Mouse (Mus musculus) hematopoietic stem cell, adult 5-6 weeks (primary cell): ENCODE measurements around the gene Cd70. TPM values are rescaled to one million over a fixed set of nuclear protein-coding genes. Genes with fewer than 3 reads are reported as not detected.

ENCODE experiments used
- ATAC-seq, 2 experiments: fragments of 125-278 bp in 1 of 2; replicated peaks in 1 of 2; 2 replicates each; pipeline ENCODE4 v1.8.0; 2016 to 2017; ENCODE audit warnings: inconsistent platforms in 2 of 2, mild to moderate bottlenecking in 2 of 2, moderate number of reproducible peaks in 2 of 2, low read depth in 1 of 2, moderate TSS enrichment in 1 of 2; ENCODE audit not compliant: low FRiP score in 2 of 2, poor library complexity in 2 of 2, severe bottlenecking in 2 of 2, insufficient read depth in 1 of 2, low TSS enrichment in 1 of 2
- total RNA-seq: library from RNA; stranded (forward); fragments of 172-1452, 232-1000 nt; gene quantifications from 2 replicates; pipeline ENCODE4 v1.2.3, GENCODE M21; 2017

Gene Cd70
- 0.75 TPM in 1 of 2 replicates, not detected in the other for total RNA-seq

DNA sequence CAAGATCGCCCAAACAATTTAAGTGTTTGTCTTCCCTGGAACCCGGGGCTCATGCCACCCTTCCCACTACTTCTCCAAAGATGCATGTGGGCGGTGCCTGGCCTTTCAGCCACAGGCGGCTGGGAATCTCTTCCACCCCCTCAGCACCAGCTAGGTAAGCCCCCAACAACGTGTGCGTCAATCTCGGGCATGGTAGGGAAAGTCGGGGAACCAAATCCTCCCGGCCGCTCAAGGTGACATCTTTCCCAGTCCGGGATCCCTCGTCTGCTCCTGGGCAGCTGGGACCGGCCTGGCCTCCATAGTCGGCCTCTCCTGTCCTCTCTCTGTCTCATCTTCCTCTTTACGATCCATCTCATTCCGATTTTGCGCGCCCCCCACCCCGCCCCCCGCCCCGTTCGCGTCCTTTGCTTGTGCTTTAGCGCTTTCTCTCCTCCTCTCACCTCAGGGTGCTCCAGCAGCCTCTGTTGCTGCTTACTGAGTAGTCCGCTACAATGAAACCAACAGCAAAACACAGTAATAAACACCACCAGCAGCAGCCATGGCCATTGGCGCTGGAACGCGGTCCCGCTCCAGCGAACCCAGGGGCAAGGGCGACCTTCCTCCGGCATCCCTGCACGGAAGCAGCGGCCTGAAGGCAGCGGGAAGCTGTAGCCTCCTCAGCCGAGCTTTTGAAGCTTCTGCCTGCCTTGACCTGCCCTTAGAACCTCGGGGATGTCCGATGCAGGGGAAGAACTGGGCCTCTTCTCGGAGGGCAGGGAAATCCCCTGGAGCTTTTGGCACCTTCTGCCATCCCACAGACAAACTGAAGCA is at the start of gene Cd70:
Gene Cd70 (minus strand): TSS at position 784 of the 810 bp plus-strand sequence.
- peak; percentile 46 to 55; a peak in 3 of 4 replicates for ATAC-seq

DNA sequence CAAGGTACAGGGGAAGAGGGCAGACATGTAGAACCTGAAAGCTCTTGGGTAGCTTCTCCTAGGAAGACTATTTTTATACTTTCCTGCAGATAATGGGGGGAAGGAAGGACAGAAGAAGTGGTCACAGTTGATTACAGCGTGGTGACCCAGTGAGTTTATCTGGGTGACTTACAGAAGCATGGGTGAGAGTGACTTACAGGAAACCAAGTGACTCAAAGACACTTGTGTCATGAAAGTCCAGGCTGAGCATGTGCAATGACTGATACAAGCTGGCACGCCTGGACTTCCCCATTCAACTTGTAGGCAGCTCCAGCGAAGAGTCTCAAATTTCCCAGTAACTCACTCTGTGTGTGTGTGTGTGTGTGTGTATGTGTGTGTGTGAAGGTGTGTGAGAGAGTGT is 48.7 kb upstream of the Cd70 start:
- ATAC-seq: no peak

DNA sequence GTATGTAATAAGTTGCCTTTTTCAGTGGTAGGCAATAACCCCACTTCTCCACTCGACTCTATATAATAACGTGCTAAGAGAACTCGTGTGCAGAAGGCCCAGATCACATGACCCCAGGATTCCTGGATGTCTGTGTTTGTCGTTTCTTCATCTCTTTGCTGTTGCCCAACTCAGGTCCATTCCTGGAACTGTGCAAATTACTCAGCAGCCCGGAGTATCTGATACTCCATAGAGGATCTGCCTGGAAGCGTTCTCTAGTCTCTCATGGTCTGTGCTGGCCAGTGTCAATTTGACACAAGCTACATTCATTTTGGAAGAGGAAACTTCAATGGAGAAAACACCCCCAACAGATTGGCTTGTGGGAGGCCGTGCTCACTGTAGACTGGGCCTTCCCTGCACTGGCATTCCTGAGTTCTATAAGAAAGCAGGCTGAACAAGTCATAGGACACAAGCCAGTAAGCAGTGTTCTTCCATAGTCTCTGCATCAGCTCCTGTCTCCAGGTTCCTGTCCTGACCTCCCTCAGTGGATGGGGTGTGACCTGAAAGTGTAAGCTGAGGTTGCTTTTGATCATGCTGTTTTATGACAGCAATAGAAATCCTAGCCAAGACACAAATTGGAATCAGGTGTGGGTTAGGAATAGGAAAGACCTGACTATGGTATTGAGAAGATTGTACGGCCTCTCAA is 45.9 kb upstream of the Cd70 start:
- ATAC-seq: no peak

DNA sequence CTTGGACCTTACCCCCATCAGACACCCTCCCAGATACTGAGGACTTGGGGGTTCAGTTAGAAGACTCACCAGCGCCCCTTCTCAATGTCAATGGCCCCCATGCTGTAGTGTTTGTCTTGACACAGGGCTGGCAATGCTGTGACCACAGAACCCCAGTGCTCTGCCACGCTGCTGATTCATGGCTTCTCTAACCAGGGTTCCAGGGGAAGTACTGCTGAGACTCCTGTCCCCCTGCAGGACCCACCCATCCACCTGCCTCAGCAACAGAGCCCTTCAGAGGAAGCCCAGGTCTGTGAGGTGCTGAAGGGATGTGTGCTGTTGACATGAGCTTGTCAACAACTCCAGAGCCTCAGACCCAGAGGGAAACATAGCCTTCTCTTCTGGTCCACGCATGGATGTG is 45.2 kb upstream of the Cd70 start:
- ATAC-seq: no peak

DNA sequence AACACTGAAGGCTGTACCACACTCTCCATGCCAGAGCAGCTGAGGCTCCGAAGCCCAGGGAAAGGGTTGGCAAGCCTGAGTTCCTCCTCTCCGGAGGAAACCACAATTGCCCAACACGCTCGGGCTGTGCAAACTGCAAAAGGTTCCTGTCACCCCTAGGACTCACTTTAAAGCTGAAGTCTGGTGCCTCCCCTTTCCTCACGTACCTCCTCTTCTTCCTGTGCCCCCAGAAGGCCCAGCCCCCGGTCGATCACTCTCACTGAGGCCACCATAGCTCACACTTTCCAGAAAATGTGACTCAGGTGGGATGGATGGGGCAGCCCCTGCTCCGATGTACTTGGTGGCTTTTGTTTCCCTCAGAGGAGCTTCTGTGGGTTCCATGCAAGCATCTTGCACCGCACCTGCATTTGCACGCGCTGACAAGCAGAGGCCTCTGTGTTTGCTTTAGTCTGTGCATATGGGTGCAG is 44.5 kb upstream of the Cd70 start, which contains the start of gene Tnfsf14:
Gene Tnfsf14 (minus strand): TSS at position 137 of the 467 bp plus-strand sequence.
- ATAC-seq: peak; percentile 93 to 94

DNA sequence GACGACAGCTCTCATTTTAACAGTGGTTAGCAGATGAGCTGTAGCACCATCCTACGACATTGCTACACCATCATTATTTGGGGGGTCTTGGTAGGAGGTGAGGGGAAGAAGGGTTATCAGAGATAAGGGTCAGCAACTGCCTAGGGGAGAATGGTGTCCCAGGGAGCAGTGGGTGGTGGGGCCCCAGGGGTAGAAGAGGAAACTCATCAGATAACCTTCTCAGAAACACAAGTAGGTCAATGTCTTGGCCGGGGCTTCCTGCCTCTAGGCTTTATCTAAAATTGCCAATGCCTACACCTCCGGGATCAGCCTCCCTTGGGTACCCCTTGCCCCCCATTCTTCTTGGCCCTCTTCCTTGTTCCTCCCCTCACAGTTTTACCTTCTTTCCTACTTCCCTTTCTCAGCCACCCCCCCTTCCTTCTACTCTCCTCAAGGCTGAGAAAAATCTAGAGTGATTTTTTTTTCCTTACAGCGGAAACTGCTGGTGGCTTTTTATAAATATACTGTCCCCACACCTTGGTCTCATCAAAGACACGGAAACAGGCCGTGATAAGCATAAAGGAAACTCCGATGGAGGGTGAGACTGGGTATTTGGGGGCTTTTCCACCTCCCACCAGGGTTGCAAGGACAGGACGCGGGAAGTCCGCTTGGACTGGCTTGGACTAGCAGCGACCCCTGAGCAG is 39.1 kb upstream of the Cd70 start:
- peak; percentile 48 to 65; a peak in 3 of 4 replicates for ATAC-seq

DNA sequence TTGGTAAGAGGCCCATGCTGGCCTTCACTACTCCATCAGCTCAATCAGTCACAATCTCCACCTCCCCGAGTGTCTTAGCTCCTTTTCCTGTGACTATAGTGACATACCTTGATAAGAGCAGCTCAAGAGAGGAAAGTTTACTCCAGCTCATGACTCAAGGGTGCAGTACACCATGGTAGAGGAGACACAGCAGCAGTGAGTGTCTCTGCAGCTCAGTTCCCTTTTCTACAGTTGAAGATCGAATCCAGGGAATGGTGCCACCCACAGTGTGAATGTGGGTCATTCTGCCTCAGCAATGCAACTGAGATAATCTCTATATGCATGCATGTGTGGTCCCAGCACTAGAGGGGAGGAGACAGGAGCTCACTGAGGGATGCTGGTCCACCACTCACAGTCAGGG is 36.1 kb upstream of the Cd70 start:
- ATAC-seq: no peak

DNA sequence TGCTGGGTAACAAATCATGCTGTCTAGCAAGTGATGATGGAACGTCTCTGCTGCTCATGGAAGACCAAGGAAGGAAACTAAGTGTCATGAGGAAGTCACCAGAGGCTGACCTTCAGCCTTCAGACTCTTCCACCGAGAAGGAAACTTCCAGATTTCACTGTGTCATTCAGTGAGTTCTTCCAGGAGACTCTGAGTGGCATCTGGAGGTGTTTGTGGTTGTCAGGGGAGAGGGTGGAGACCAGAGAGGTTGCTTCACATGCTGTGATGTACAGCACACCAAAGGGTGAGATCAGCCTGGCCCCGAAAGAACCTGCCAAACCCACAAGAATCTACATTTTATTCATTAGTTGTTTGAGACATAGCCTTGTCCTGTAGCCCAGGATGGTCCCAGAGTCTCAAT is 33.3 kb upstream of the Cd70 start:
- 0 out of 4 replicates have a peak, but pooled peaks of 1 of the 2 experiments have one; percentile 17 for ATAC-seq

DNA sequence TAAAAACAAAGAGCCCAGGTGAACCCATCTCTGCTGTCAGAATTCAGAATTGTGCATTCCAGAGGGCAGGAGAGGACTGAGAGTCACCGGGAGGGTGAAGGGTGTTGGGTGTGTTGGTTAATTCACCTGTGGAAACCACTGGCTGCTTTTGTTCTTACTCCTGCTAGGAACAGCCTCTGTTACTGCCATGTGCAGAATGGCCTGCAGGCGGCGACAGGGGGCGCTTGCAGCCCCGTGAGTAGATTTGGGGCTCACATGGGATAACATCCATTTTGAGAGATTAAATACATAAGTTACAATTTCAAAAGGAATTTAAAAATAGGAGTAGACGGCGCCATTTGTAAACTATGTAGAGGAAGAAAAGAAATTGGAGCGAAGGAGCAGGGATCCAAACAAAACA is 30.8 kb upstream of the Cd70 start:
- ATAC-seq: peak; percentile 68 to 78; a peak in 3 of 4 replicates

DNA sequence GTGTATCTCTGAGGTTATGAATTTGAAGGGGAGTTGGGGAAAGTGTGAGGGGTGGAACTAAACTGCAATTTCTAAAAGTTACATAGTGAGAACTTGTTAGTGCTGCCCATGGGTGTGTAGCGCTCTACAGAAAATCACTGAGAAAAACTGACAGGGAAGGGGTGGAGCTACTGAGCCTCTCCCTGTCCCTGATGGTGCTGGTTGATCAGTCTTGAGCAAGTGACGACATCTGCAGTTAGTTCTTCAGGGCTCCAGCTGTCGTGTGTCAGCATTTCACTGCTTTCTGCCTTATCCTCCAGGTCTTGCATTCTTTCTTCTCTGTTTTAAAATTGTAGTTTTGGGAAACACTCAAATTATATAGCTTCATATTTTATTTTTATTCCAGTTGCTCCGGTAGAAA is 23.8 kb upstream of the Cd70 start:
- ATAC-seq: no peak

DNA sequence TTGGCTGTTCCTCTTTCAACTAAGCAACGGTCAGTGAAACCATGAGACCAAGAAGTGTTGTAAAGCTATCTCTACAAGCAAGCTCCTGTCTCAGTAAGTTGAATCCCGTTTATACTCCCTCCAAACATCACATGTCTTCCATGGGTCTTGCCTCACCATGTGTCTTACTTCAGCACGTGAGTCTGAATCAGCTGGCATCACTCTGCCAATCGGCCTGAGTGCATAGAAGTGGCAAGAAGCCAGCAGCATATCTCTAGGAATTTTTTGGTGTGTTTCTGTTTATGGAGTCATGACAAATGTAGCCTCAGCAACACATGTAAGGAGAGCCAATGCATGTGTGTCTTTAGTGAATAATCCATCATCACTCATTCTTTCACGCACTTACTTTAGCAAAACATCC is 22.8 kb upstream of the Cd70 start:
- ATAC-seq: no peak

DNA sequence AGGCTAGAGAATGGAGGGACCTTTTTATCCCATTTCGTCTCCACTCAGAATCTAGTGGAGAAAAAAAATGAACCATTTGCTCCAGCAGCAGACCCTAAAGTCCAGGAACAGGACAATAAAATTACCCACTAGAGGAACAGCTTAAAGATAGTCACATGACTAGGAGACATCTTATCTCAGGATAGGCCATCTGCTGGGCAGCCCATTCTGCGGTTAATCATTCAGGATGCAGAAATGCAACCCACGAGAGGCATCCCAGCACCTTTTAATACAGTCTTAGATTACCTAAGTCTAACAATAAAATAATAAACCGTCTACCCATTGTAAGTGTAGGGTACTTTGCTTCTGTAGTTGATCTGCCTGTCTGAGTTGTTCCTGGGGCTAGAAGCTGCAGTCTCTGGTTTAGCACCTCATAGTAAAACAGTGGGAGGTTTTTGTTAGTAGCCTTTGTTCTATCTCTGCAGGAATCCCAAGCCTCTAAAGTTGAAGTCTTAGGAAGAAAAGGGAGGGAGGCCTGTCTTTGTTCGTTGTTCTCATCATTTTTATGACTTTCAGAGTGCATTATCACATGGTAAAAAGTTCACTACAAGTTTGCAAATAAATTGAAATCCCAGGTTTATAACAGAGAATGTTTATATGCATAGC is 21.2 kb upstream of the Cd70 start:
- no peak for ATAC-seq

DNA sequence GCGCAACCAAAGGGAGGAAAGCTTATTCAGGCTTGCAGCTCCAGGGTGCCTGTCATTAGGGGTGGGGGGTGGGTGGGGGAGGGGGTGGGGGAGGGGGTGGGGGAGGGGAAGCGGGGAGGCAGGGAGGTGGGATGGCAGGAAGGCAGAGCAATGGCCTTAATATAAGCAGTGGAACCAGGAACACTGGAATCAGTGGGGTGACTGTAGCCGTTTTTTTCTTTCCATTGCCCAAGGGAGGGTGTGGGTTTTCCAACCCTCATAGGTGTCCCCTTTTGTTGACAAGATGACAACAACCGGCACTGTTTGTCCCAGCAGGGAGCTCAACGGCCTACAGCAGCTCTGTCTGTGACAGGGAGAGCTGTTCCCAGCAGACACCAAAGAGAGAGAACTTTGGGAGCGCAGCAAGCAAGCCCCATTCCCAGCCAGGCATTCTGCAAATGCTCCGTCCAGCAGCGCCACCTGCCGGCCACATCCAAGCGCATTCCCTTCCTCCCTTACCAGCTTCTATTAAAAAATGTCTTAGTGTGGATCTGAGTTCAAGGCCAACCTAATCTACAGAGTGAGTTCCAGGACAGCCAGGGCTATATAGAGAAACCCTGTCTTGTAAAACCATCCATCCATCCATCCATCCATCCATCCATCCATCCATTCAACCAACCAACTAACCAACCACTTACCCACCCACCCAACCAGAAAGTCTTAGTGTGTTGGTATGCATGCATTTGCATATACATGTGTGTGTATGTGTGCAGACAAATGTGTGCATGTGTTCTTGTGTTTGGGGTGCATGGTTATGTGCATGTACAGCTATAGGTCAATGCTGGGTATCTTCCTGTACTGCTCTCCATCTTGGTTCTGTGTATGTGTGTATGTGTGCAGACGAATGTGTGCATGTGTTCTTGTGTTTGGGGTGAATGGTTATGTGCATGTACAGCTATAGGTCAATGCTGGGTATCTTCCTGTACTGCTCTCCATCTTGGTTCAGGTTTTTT is 17.5 kb upstream of the Cd70 start:
- ATAC-seq: peak; percentile 76 to 88

DNA sequence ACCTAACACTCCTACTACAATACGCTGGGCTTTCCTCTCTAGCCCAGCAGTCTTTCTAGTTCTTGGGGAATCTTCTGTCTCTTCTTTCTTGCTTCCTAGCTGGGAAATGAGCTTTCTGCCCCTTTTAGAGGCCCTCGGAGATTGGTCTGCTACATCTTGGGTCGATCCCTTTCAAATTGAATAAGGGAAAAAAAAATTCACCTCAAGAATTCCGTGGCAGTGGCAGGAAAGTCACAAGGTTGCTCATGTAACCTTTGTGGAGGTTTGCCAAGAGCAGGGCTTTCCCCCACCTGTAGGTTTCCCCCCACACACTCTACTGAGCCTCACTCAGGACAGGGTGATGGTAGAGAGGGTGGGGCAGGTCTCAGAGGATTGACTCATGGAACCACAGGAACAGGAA is 4.2 kb upstream of the Cd70 start:
- ATAC-seq: no peak

DNA sequence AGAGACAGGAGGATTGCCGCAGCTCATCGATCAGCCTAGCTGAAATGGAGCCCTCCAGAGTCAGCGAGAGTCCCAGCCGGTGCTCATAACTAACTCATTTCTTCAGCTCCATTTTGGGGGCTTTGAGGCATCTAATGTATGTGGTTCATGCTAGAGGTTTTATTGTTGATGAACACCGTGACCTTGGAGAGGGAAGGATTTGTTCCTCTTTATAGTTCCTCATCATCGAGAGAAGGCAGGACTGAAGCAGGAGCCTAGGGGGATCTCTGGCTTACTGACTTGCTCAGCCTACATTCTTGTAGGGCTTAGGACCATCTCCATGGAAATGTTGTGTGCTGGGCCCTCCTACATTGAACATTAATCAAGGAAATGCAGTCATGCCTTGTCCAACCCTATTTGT is 3.4 kb upstream of the Cd70 start:
- ATAC-seq: no peak

DNA sequence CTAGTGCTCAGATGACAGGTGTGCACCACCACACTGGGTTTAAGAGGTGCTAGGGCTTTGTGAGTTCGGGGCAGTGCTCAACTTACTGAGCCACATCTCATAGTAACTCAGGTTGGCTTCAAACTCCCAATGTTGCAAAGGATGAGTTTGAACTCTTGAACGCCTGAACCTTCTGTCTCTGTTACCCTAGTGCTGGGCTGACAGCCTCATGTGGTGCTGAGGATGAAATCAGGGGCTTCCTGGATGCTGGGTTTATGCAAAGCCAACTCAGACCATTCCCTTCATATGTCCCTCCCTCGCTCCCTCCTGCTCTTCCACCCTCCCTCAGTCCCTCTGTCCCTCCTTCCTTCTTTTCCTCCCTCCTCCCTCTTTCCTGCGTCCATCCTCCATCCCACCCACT is 1.2 kb downstream of the Cd70 start:
- ATAC-seq: no peak
